Mouse (Mus musculus) liver, adult 2 months (tissue): ENCODE measurements at regions not wholly inside any gene's neighbourhood (a gene's known extent, or its start where the extent isn't known, plus 50 kb on each side); places are given as distances from the start of the nearest gene placed in this dataset.

Experiments used
- DNase-seq: peaks from one replicate; pipeline ENCODE4 v3.0.0-alpha.2; 2011; ENCODE audit warnings: low read depth, low spot score; ENCODE audit errors: extremely low read depth
- H3K27ac ChIP-seq: fragments of 200-500 bp; replicated peaks from 2 replicates; pipeline ENCODE4 v1.5.1; 2012; ENCODE audit warnings: low read depth, mild to moderate bottlenecking, control low read depth, inconsistent platforms, low read length; ENCODE audit not compliant: insufficient read depth
- H3K27me3 ChIP-seq: fragments of 200-500 bp; 2 replicates; pipeline ENCODE4 v1.6.1; 2012; ENCODE audit warnings: mild to moderate bottlenecking, moderate library complexity, low read length, inconsistent platforms; ENCODE audit not compliant: control insufficient read depth, insufficient read depth
- H3K36me3 ChIP-seq: fragments of 200-500 bp; 2 replicates; pipeline ENCODE4 v1.6.1; 2012; ENCODE audit warnings: low read length, inconsistent platforms; ENCODE audit not compliant: control insufficient read depth, insufficient read depth
- H3K4me1 ChIP-seq: fragments of 200-500 bp; 2 replicates; pipeline ENCODE4 v1.6.1; 2011; ENCODE audit warnings: low read length; ENCODE audit not compliant: control insufficient read depth, insufficient read depth
- H3K4me3 ChIP-seq: fragments of 200-500 bp; 2 replicates; pipeline ENCODE4 v1.5.1; 2011; ENCODE audit warnings: low read depth, mild to moderate bottlenecking, control low read depth, low read length, moderate library complexity; ENCODE audit not compliant: insufficient read depth
- H3K79me2 ChIP-seq: fragments of 200-500 bp; 2 replicates; pipeline ENCODE4 v1.6.1; 2012; ENCODE audit warnings: inconsistent platforms, mild to moderate bottlenecking, low read length, moderate library complexity; ENCODE audit not compliant: control insufficient read depth, insufficient read depth
- H3K9ac ChIP-seq: fragments of 200-500 bp; 2 replicates; pipeline ENCODE4 v1.6.1; 2012; ENCODE audit warnings: low read depth, mild to moderate bottlenecking, control low read depth, inconsistent platforms, low read length
- CTCF ChIP-seq: fragments of 200-500 bp; IDR thresholded peaks from 2 replicates; pipeline ENCODE4 v1.5.1; 2011; ENCODE audit warnings: low read depth, low read length, control low read depth
- POLR2A ChIP-seq: fragments of 200-500 bp; IDR thresholded peaks from 2 replicates; pipeline ENCODE4 v1.6.1; 2011; ENCODE audit warnings: low read length, control low read depth; ENCODE audit not compliant: insufficient read depth; ENCODE audit errors: extremely low read depth
- WGBS: fragments of 180-500 bp; shearing (Covaris S2); methylation state at CpG from one replicate; pipeline ENCODE4 v1.1.7; 2018; 5-methylcytosine and 5-hydroxymethylcytosine counted together

GRCm38 (mm10) chr4:56086306-56086705 is 554.0 kb upstream of the Klf4 start:
- H3K4me1 ChIP-seq = no peaks in the 10 kb centered on the region
- no peak overlapping the region for H3K27ac ChIP-seq
- H3K36me3 ChIP-seq = no peaks in the 10 kb centered on the region
- no peak for TF ChIP-seq CTCF
- TF ChIP-seq POLR2A = no peak
- no peak for DNase-seq
- no peak overlapping the region for H3K4me3 ChIP-seq
- H3K79me2 ChIP-seq = no peaks in the 10 kb centered on the region
- no peak overlapping the region for H3K9ac ChIP-seq
- H3K27me3 ChIP-seq = no peaks in the 10 kb centered on the region

GRCm38 (mm10) chr4:56084205-56084604 is 551.9 kb upstream of the Klf4 start:
- Histone ChIP-seq H3K79me2 (no peaks in the 10 kb centered on the region), H3K4me1 (no peaks in the 10 kb centered on the region), H3K9ac (no peak overlapping the region), H3K4me3 (no peak overlapping the region), H3K27ac (no peak overlapping the region), H3K36me3 (no peaks in the 10 kb centered on the region), H3K27me3 (no peaks in the 10 kb centered on the region)
- no peak for DNase-seq
- 70% methylated on average over 1 of the region's 1 CpGs for WGBS
- TF ChIP-seq POLR2A (no peak), CTCF (no peak)

- Histone ChIP-seq H3K4me1 (no peaks in the 10 kb centered on the region), H3K36me3 (no peaks in the 10 kb centered on the region), H3K9ac (no peak overlapping the region), H3K27ac (no peak overlapping the region), H3K4me3 (no peak overlapping the region), H3K79me2 (no peaks in the 10 kb centered on the region), H3K27me3 (no peaks in the 10 kb centered on the region)
- 76% methylated on average over 5 of the region's 5 CpGs for WGBS
- TF ChIP-seq POLR2A (no peak), CTCF (no peak)
- no peak for DNase-seq
Measured at GRCm38 (mm10) chr4:56082411-56082810, 550.1 kb upstream of the Klf4 start.

- WGBS = 73% methylated on average over 3 of the region's 3 CpGs
Measured at GRCm38 (mm10) chr4:56080960-56081359, 548.7 kb upstream of the Klf4 start.

GRCm38 (mm10) chr4:56070664-56071334 is 538.5 kb upstream of the Klf4 start:
- H3K4me1 ChIP-seq = peaks cover 4% of the 10 kb centered on the region; the same call in 1 of the 2 replicates
- 47% methylated on average over 6 of the region's 6 CpGs for WGBS
- no peaks in the 10 kb centered on the region for H3K79me2 ChIP-seq
- no peaks in the 10 kb centered on the region for H3K36me3 ChIP-seq
- no peak overlapping the region for H3K27ac ChIP-seq
- no peak for TF ChIP-seq CTCF
- TF ChIP-seq POLR2A = no peak
- no peak overlapping the region for H3K4me3 ChIP-seq
- no peak overlapping the region for H3K9ac ChIP-seq
- peaks cover 5% of the 10 kb centered on the region; the same call in 1 of the 2 replicates for H3K27me3 ChIP-seq
- peak; percentile 31 for DNase-seq

More at GRCm38 (mm10) chr4:56080960-56081359, 548.7 kb upstream of the Klf4 start:
- no peaks in the 10 kb centered on the region for H3K4me1 ChIP-seq
- no peaks in the 10 kb centered on the region for H3K79me2 ChIP-seq
- no peak for TF ChIP-seq CTCF
- no peak for TF ChIP-seq POLR2A
- H3K27me3 ChIP-seq = no peaks in the 10 kb centered on the region
- H3K36me3 ChIP-seq = no peaks in the 10 kb centered on the region
- no peak overlapping the region for H3K27ac ChIP-seq
- no peak for DNase-seq
- H3K4me3 ChIP-seq = no peak overlapping the region
- H3K9ac ChIP-seq = no peak overlapping the region

- Histone ChIP-seq H3K4me1 (peaks cover 4% of the 10 kb centered on the region; the same call in 1 of the 2 replicates), H3K36me3 (no peaks in the 10 kb centered on the region), H3K27me3 (peaks cover 3% of the 10 kb centered on the region), H3K79me2 (no peaks in the 10 kb centered on the region), H3K9ac (no peak overlapping the region), H3K4me3 (no peak overlapping the region), H3K27ac (no peak overlapping the region)
- 60% methylated on average over 4 of the region's 4 CpGs for WGBS
- DNase-seq = peak; percentile 28
- no peak for TF ChIP-seq CTCF
- TF ChIP-seq POLR2A = no peak
Measured at GRCm38 (mm10) chr4:56068859-56069258, 536.6 kb upstream of the Klf4 start.
